Comparison of ENCODE assay signal across 17 mouse cellular contexts in the genomic region with DNA sequence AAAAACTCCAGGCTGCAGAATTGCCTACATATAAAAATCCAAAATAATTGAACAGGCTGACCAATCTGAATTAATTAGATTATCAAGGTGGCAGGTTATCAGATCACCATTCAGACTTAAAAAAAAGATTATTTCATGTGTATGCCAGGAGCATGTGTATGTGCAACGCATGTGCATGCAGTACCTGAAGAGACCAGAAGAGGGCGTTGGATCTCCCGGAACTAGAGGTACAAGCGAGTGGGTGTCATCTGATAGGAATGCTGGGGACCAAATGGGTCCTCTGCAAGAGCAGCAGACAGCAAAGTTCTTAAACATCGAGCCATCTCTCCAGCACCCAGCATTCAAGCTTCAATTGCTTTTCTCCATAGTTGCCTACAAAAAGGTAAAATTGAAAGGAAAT.
DNase-seq lines count a peak whose midpoint lies in the region; ATAC-seq and TF ChIP-seq lines count a peak whose summit lies in the region.
"Had no signal": no experiment of that assay in that cellular context is flagged by ENCODE, and none has a peak within 500 bp of the region (broad histone marks: within the 10 kb centered on the region; RNA-seq: fewer than 3 reads in every experiment).

No protein-coding gene starts in this region.

- no peaks in the 10 kb centered on the region for H3K36me3 ChIP-seq in liver, embryonic 14.5 days (replicated peaks; ENCODE audit: control insufficient read depth, insufficient read depth, low read depth)
- no peaks in the 10 kb centered on the region for H3K36me3 ChIP-seq in liver, embryonic 11.5 days (ENCODE audit: control insufficient read depth, insufficient read depth, low read length)
- H3K36me3 ChIP-seq in ES-E14 (ENCODE audit: control insufficient read depth, insufficient read depth, low read length, poor library complexity, severe bottlenecking) = no peaks in the 10 kb centered on the region
- H3K36me3 ChIP-seq: heart, embryonic 13.5 days; kidney, embryonic 15.5 days; limb, embryonic 13.5 days; stomach, embryonic 15.5 days had no signal

- 57% methylated on average over 5 of the region's 5 CpGs for WGBS in cerebellum, adult 2 months
- 38% methylated on average over 5 of the region's 5 CpGs for WGBS in liver, embryonic 14.5 days (ENCODE audit: insufficient replicate concordance)
- WGBS in liver, embryonic 11.5 days = 40% methylated on average over 5 of the region's 5 CpGs

- no peak overlapping the region for H3K27ac ChIP-seq in cerebellum, adult 2 months (ENCODE audit: insufficient read depth, low read length)
- H3K27ac ChIP-seq in liver, embryonic 14.5 days = no peak overlapping the region
- H3K27ac ChIP-seq in liver, embryonic 11.5 days (ENCODE audit: low read depth, low read length) = no peak overlapping the region
- H3K27ac ChIP-seq in ES-E14 (ENCODE audit: insufficient read depth, low read depth, low read length, poor library complexity, severe bottlenecking) = no peak overlapping the region
- H3K27ac ChIP-seq: heart, embryonic 13.5 days; hindbrain, embryonic 14.5 days; kidney, embryonic 15.5 days; limb, embryonic 13.5 days; stomach, embryonic 15.5 days had no signal

- no peak for DNase-seq in cerebellum, adult 2 months
- DNase-seq in cerebellum, postnatal 25 days = no peak
- no peak for DNase-seq in liver, embryonic 14.5 days (ENCODE audit: low read depth in 3 of 3, low spot score in 3 of 3)
- no peak for DNase-seq in liver, embryonic 11.5 days (ENCODE audit: low spot score)
- DNase-seq in ES-E14 (ENCODE audit: low read depth, low spot score) = peak; percentile 62
- peak; percentile 41 for DNase-seq in induced T-regulatory cell, adult 2 months (ENCODE audit: low read depth)
- no peak for DNase-seq in adrenal gland, postnatal 14 days
- no peak for DNase-seq in gastrocnemius, postnatal 14 days
- DNase-seq: B cell, adult 2 months; layer of hippocampus, postnatal 36 days; lung, postnatal 36 days; right cerebral cortex, postnatal 4 days had no signal

- peak; percentile 32; the same call in 1 of the 2 replicates for TF ChIP-seq CTCF in cerebellum, adult 2 months (IDR thresholded peaks at IDR 0.05; ENCODE audit: borderline replicate concordance, insufficient read depth, low read depth, low read length)
- TF ChIP-seq CTCF in liver, embryonic 14.5 days (IDR thresholded peaks at IDR 0.05; ENCODE audit: low read depth) = peak; percentile 55

- no peaks in the 10 kb centered on the region for H3K9me3 ChIP-seq in liver, embryonic 14.5 days (ENCODE audit: control insufficient read depth, low read length)
- H3K9me3 ChIP-seq in liver, embryonic 11.5 days (ENCODE audit: control insufficient read depth, low read length) = no peaks in the 10 kb centered on the region
- H3K9me3 ChIP-seq in ES-E14 (ENCODE audit: control insufficient read depth, insufficient read depth, low read depth, low read length) = no peaks in the 10 kb centered on the region
- H3K9me3 ChIP-seq: heart, embryonic 13.5 days; kidney, embryonic 15.5 days; limb, embryonic 13.5 days; stomach, embryonic 15.5 days had no signal

- no peak overlapping the region for H3K4me2 ChIP-seq in liver, embryonic 14.5 days (ENCODE audit: low read depth)
- no peak overlapping the region for H3K4me2 ChIP-seq in liver, embryonic 11.5 days
- H3K4me2 ChIP-seq: heart, embryonic 13.5 days; hindbrain, embryonic 14.5 days; kidney, embryonic 15.5 days; limb, embryonic 13.5 days; stomach, embryonic 15.5 days had no signal

- no peaks in the 10 kb centered on the region for H3K27me3 ChIP-seq in cerebellum, adult 2 months (ENCODE audit: control insufficient read depth, insufficient read depth, low read length)
- no peaks in the 10 kb centered on the region for H3K27me3 ChIP-seq in liver, embryonic 14.5 days (ENCODE audit: control insufficient read depth, insufficient read depth, low read length)
- no peaks in the 10 kb centered on the region for H3K27me3 ChIP-seq in liver, embryonic 11.5 days (replicated peaks; ENCODE audit: control insufficient read depth, insufficient read depth, low read length)
- H3K27me3 ChIP-seq: stomach, embryonic 15.5 days had no signal

- ATAC-seq in liver, embryonic 14.5 days (ENCODE audit: insufficient read depth) = no peak
- ATAC-seq in liver, embryonic 11.5 days (replicated peaks; ENCODE audit: low FRiP score) = no peak

- TF ChIP-seq EP300 in liver, embryonic 14.5 days (IDR thresholded peaks at IDR 0.05; ENCODE audit: low read depth) = no peak

- in situ Hi-C loops in ES-E14 (cut with MboI; ENCODE audit: low sequenced_read_pairs in 2 of 2, unreplicated experiment in 2 of 2) = no loop called here

- H3K4me3 ChIP-seq in cerebellum, adult 2 months (replicated peaks; ENCODE audit: insufficient read depth, low read depth, low read length) = no peak overlapping the region
- no peak overlapping the region for H3K4me3 ChIP-seq in liver, embryonic 14.5 days (ENCODE audit: insufficient read depth in 1 of 2, low read depth in 2 of 2, low read length in 2 of 2)
- no peak overlapping the region for H3K4me3 ChIP-seq in liver, embryonic 11.5 days (ENCODE audit: low read depth, low read length)
- no peak overlapping the region for H3K4me3 ChIP-seq in ES-E14 (ENCODE audit: insufficient read depth in 1 of 2, low read depth in 1 of 2, low read length in 2 of 2, poor library complexity in 1 of 2, severe bottlenecking in 1 of 2)
- H3K4me3 ChIP-seq: heart, embryonic 13.5 days; kidney, embryonic 15.5 days; limb, embryonic 13.5 days; stomach, embryonic 15.5 days had no signal

- H3K4me1 ChIP-seq in cerebellum, adult 2 months (ENCODE audit: control insufficient read depth, insufficient read depth, low read length) = peaks cover 6% of the 10 kb centered on the region
- no peaks in the 10 kb centered on the region for H3K4me1 ChIP-seq in liver, embryonic 14.5 days (replicated peaks; ENCODE audit: control insufficient read depth in 2 of 2, insufficient read depth in 2 of 2, low read length in 1 of 2)
- H3K4me1 ChIP-seq in liver, embryonic 11.5 days (replicated peaks; ENCODE audit: control insufficient read depth, insufficient read depth, low read length) = no peaks in the 10 kb centered on the region
- H3K4me1 ChIP-seq in ES-E14 (ENCODE audit: control insufficient read depth in 2 of 2, insufficient read depth in 2 of 2, low read length in 2 of 2, poor library complexity in 1 of 2) = no peaks in the 10 kb centered on the region
- H3K4me1 ChIP-seq: heart, embryonic 13.5 days; kidney, embryonic 15.5 days; limb, embryonic 13.5 days; stomach, embryonic 15.5 days had no signal

- intact Hi-C loops in gastrocnemius, postnatal 14 days (cut with DNase I; ENCODE audit: low total_unique reads) = no loop called here

- H3K9ac ChIP-seq in liver, embryonic 14.5 days (replicated peaks) = no peak overlapping the region
- H3K9ac ChIP-seq in liver, embryonic 11.5 days (ENCODE audit: low read depth, low read length) = no peak overlapping the region
- H3K9ac ChIP-seq in ES-E14 (ENCODE audit: insufficient read depth, low read depth, low read length, poor library complexity, severe bottlenecking) = no peak overlapping the region
- H3K9ac ChIP-seq: heart, embryonic 13.5 days; hindbrain, embryonic 14.5 days; kidney, embryonic 15.5 days; limb, embryonic 13.5 days; stomach, embryonic 15.5 days had no signal

- TF ChIP-seq POLR2A in cerebellum, adult 2 months (IDR thresholded peaks at IDR 0.05; ENCODE audit: borderline replicate concordance, insufficient read depth, low read length) = no peak

TF ChIP-seq in ES-E14, 5 proteins besides CTCF, POLR2A, EP300 and RAD21:
- TF ChIP-seq CHD2 (IDR thresholded peaks at IDR 0.05; ENCODE audit: low read depth, low read length) (no peak), ZNF384 (IDR thresholded peaks at IDR 0.05; ENCODE audit: low read depth, low read length) (no peak), HCFC1 (IDR thresholded peaks at IDR 0.05; ENCODE audit: borderline replicate concordance, insufficient read depth, low read length) (no peak)

Comparison
In these comparisons a context has a peak if more than half of its experiments do, and no peak if none do; other contexts are left out.
1. DNase-seq: peak in ES-E14 (single experiment) and induced T-regulatory cell, adult 2 months (single experiment); none in cerebellum, adult 2 months (0 of 2), cerebellum, postnatal 25 days (0 of 2), liver, embryonic 14.5 days (0 of 3), liver, embryonic 11.5 days (single experiment), adrenal gland, postnatal 14 days (single experiment) and gastrocnemius, postnatal 14 days (single experiment).